Comparison of ENCODE assay signal across 22 mouse cellular contexts in the genomic region with DNA sequence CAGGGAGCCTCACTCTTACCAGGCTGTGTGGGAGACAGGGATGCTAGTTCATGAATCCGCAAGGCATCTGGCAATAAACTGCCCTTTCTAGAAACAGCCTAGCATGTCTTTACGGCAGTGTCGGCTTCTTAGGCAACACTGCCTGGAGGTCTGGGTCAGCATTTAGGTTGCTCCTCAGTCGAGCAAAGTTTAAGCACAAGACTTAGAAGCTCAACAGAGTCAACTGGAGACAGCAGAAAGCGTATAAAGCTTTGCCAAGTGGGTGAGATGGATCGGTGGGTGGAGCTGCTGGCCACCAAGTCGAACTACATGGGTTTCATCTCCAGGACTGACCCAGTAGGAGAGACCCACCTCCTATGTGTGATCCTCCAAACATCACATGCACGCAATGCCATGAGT.
DNase-seq lines count a peak whose midpoint lies in the region; ATAC-seq and TF ChIP-seq lines count a peak whose summit lies in the region.
"Had no signal": no experiment of that assay in that cellular context is flagged by ENCODE, and none has a peak within 500 bp of the region (broad histone marks: within the 10 kb centered on the region; RNA-seq: fewer than 3 reads in every experiment).

No protein-coding gene starts in this region.

- no peak overlapping the region for H3K4me2 ChIP-seq in kidney, embryonic 15.5 days
- no peak overlapping the region for H3K4me2 ChIP-seq in forebrain, embryonic 11.5 days (ENCODE audit: low read depth, low read length, severe bottlenecking)
- H3K4me2 ChIP-seq: embryonic facial prominence, embryonic 12.5 days; embryonic facial prominence, embryonic 15.5 days; forebrain, embryonic 13.5 days; heart, embryonic 11.5 days; hindbrain, embryonic 12.5 days; hindbrain, embryonic 15.5 days had no signal

- no peaks in the 10 kb centered on the region for H3K27me3 ChIP-seq in kidney, embryonic 15.5 days
- no peaks in the 10 kb centered on the region for H3K27me3 ChIP-seq in kidney, adult 2 months (replicated peaks; ENCODE audit: control insufficient read depth, insufficient read depth, low read length)
- H3K27me3 ChIP-seq in forebrain, embryonic 11.5 days (ENCODE audit: control insufficient read depth, insufficient read depth, low read length): no peaks in the 10 kb centered on the region
- H3K27me3 ChIP-seq: embryonic facial prominence, embryonic 12.5 days; embryonic facial prominence, embryonic 15.5 days; forebrain, embryonic 13.5 days; hindbrain, embryonic 12.5 days; hindbrain, embryonic 15.5 days had no signal

- TF ChIP-seq POLR2A in kidney, adult 2 months (IDR thresholded peaks at IDR 0.05; ENCODE audit: low read depth, low read length): no peak

- H3K9ac ChIP-seq in kidney, embryonic 15.5 days: no peak overlapping the region
- H3K9ac ChIP-seq in forebrain, embryonic 11.5 days (ENCODE audit: low read length): no peak overlapping the region
- H3K9ac ChIP-seq: embryonic facial prominence, embryonic 12.5 days; embryonic facial prominence, embryonic 15.5 days; forebrain, embryonic 13.5 days; hindbrain, embryonic 12.5 days; hindbrain, embryonic 15.5 days had no signal

- no peak for ATAC-seq in kidney, embryonic 15.5 days (replicated peaks; ENCODE audit: low FRiP score)
- ATAC-seq in forebrain, embryonic 11.5 days (replicated peaks; ENCODE audit: low FRiP score): no peak
- ATAC-seq: forebrain, embryonic 13.5 days; forebrain, embryonic 16.5 days had no signal

- H3K4me1 ChIP-seq in kidney, embryonic 15.5 days: peaks cover 67% of the 10 kb centered on the region
- H3K4me1 ChIP-seq in kidney, adult 2 months (ENCODE audit: control insufficient read depth, insufficient read depth, low read length): peaks cover 16% of the 10 kb centered on the region
- peaks cover 4% of the 10 kb centered on the region for H3K4me1 ChIP-seq in forebrain, embryonic 11.5 days (replicated peaks; ENCODE audit: control insufficient read depth, insufficient read depth, low read length)

- no peaks in the 10 kb centered on the region for H3K9me3 ChIP-seq in kidney, embryonic 15.5 days (replicated peaks)
- no peaks in the 10 kb centered on the region for H3K9me3 ChIP-seq in forebrain, embryonic 11.5 days (ENCODE audit: control insufficient read depth, low read length)
- H3K9me3 ChIP-seq: embryonic facial prominence, embryonic 12.5 days; embryonic facial prominence, embryonic 15.5 days; forebrain, embryonic 13.5 days; hindbrain, embryonic 12.5 days; hindbrain, embryonic 15.5 days had no signal

- DNase-seq in adrenal gland, postnatal 10 days: peak; percentile 63
- no peak for DNase-seq in adrenal gland, adult 18-20 months (ENCODE audit: low spot score in 2 of 2)
- DNase-seq in kidney, adult 2 months: no peak
- peak; percentile 72 for DNase-seq in adipocyte (ENCODE audit: low spot score)
- peak; percentile 95 for DNase-seq in gonadal fat pad, adult 2 months (ENCODE audit: low read depth)
- DNase-seq in forebrain, embryonic 11.5 days (ENCODE audit: low spot score): no peak
- DNase-seq in frontal cortex, postnatal 25 days (ENCODE audit: low spot score in 2 of 2): no peak
- DNase-seq: adrenal gland, adult 8-10 months; cerebellum, adult 11 months; cerebellum, adult 2 months; cerebellum, adult 9-11 months; cerebellum, postnatal 25 days; gastrocnemius, postnatal 36 days; heart, adult 11 months had no signal

- no peak overlapping the region for H3K4me3 ChIP-seq in kidney, embryonic 15.5 days (replicated peaks)
- H3K4me3 ChIP-seq in kidney, adult 2 months (ENCODE audit: insufficient read depth, low read depth, low read length): no peak overlapping the region
- H3K4me3 ChIP-seq in forebrain, embryonic 11.5 days (ENCODE audit: low read depth, low read length): no peak overlapping the region
- H3K4me3 ChIP-seq: embryonic facial prominence, embryonic 12.5 days; embryonic facial prominence, embryonic 15.5 days; forebrain, embryonic 13.5 days; hindbrain, embryonic 12.5 days; hindbrain, embryonic 15.5 days had no signal

- H3K27ac ChIP-seq in kidney, embryonic 15.5 days: peak overlapping the region; percentile 75
- no peak overlapping the region for H3K27ac ChIP-seq in kidney, adult 2 months (ENCODE audit: insufficient read depth, low read depth, low read length)
- no peak overlapping the region for H3K27ac ChIP-seq in forebrain, embryonic 11.5 days (ENCODE audit: low read depth, low read length)
- H3K27ac ChIP-seq: embryonic facial prominence, embryonic 12.5 days; embryonic facial prominence, embryonic 15.5 days; forebrain, embryonic 13.5 days; hindbrain, embryonic 12.5 days; hindbrain, embryonic 15.5 days had no signal

- 66% methylated on average over 8 of the region's 8 CpGs for WGBS in kidney, embryonic 15.5 days
- 70% methylated on average over 8 of the region's 8 CpGs for WGBS in kidney, adult 2 months
- WGBS in forebrain, embryonic 11.5 days: 93% methylated on average over 8 of the region's 8 CpGs

- peaks cover 40% of the 10 kb centered on the region for H3K36me3 ChIP-seq in kidney, embryonic 15.5 days
- H3K36me3 ChIP-seq in kidney, adult 2 months (ENCODE audit: control insufficient read depth, insufficient read depth, low read length): no peaks in the 10 kb centered on the region
- no peaks in the 10 kb centered on the region for H3K36me3 ChIP-seq in forebrain, embryonic 11.5 days (ENCODE audit: control insufficient read depth, insufficient read depth, low read length)
- H3K36me3 ChIP-seq: hindbrain, embryonic 12.5 days; hindbrain, embryonic 15.5 days had no signal

- TF ChIP-seq CTCF in kidney, adult 2 months (conservative IDR thresholded peaks at IDR 0.05; ENCODE audit: insufficient read depth, insufficient read length, low read depth, low read length): no peak

Comparison
In these comparisons a context has a peak if more than half of its experiments do, and no peak if none do; other contexts are left out.
1. DNase-seq: peak in adrenal gland, postnatal 10 days (single experiment), adipocyte (single experiment) and gonadal fat pad, adult 2 months (single experiment); none in adrenal gland, adult 18-20 months (0 of 2), kidney, adult 2 months (single experiment), forebrain, embryonic 11.5 days (single experiment) and frontal cortex, postnatal 25 days (0 of 2).